Mouse (Mus musculus) liver, postnatal 0 days (tissue): ENCODE data around the gene Mrpl43.

Source experiments
- CTCF ChIP-seq: sonication (generic); IDR thresholded peaks from 2 replicates; pipeline ENCODE4 v1.5.1; 2016; ENCODE audit warnings: antibody characterized with exemption, low read depth
- EP300 ChIP-seq: IDR thresholded peaks from 2 replicates; pipeline ENCODE4 v1.6.1; 2016; ENCODE audit warnings: antibody characterized with exemption, low read depth, mild to moderate bottlenecking

DNA sequence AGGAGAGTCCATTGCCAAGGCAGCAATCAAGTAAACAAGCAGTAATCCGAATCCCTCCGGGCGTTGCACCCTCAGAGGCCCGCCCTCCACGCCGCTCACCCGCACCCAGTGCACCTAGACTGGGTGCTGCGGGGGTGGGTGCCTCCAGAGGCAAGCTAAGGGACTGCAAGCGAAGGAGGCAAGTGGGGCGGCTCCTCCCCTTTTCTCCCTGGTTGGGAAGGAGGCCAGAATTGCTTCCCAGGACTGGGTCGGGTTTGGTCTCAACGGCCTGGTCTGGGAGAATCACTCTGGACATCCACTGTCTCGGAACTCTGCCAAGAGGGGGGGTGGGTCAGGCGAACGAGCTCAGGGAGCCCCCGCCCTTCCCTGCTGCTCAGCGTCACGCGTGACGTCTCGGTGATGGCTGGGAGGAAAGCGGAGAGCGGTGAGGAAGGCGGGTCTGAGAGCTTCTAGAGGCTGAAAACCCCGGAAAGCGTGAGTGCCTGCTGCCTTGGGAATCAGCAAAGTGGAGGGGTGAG lies 41.2 kb upstream of the Mrpl43 start, which contains the start of gene Sfxn3:
- peak; percentile 85 for TF ChIP-seq CTCF
- no peak for TF ChIP-seq EP300
